Mouse (Mus musculus): Measurements from ENCODE around the gene Kcna3. TPM values are rescaled to one million over a fixed set of nuclear protein-coding genes. Genes with fewer than 3 reads are reported as not detected.

Kcna3 gene
- polyA plus RNA-seq, 1 experiment from 2014 or later, result 9.2 TPM

DNA sequence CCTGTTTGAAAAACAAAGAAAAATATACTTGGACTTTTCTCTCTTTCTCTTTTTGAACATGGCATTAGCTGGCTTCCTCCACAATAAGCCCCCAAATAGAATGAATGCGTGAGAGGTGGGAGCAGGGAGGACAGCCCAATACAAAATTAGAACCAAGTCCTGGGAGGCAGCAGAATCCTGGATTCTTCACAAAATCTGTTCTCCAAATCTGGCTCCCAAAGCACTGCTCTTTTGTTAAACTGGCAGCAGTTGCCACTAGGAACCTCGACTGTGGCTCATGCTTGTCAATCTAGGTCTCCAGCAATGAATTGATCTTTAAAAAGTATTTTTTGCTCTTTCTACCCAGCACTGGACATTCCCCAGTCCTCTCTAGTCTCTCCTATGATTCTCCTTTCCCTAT is 17.7 kb upstream of the Kcna3 start:
- Histone ChIP-seq H3K9ac (ENCODE audit: low read length) (no peak overlapping the region), H3K27me3 (ENCODE audit: control insufficient read depth, insufficient read depth, low read length) (no peaks in the 10 kb centered on the region), H3K4me3 (ENCODE audit: low read depth, low read length) (no peak overlapping the region), H3K4me2 (ENCODE audit: low read depth, low read length, severe bottlenecking) (no peak overlapping the region), H3K36me3 (ENCODE audit: control insufficient read depth, insufficient read depth, low read length) (no peaks in the 10 kb centered on the region), H3K4me1 (replicated peaks; ENCODE audit: control insufficient read depth, insufficient read depth, low read length) (no peaks in the 10 kb centered on the region), H3K27ac (ENCODE audit: low read depth, low read length) (no peak overlapping the region), H3K9me3 (ENCODE audit: control insufficient read depth, low read length) (no peaks in the 10 kb centered on the region)
- no peak for DNase-seq (ENCODE audit: low spot score)
- no peak for ATAC-seq (replicated peaks; ENCODE audit: low FRiP score)
- WGBS, result 63% methylated on average over 2 of the region's 2 CpGs

DNA sequence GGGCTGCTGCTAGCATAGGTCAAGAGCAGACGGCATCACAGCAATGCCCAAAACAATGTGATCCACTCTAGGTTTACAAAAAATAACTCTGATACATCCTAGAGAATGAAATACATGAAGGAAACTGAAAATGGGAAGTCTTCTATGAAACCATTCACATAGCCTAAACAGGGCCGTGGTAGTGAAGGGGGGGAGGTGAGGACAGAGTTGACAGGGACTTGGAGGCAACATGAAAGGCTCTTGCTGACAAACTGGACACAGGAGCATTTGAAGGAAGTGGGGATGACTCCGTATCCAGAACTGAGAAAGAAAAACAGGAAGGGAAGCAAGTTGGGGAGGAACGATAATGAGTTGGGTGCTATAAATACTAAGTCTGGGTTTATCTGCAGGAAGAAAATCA is 4.4 kb upstream of the Kcna3 start:
- no peak overlapping the region for H3K4me2 ChIP-seq (ENCODE audit: low read depth, low read length, severe bottlenecking)
- no peaks in the 10 kb centered on the region for H3K36me3 ChIP-seq (ENCODE audit: control insufficient read depth, insufficient read depth, low read length)
- ATAC-seq (replicated peaks; ENCODE audit: low FRiP score) (no peak), DNase-seq (ENCODE audit: low spot score) (no peak)
- no peaks in the 10 kb centered on the region for H3K9me3 ChIP-seq (ENCODE audit: control insufficient read depth, low read length)
- H3K4me3 ChIP-seq (ENCODE audit: low read depth, low read length), result no peak overlapping the region
- no peaks in the 10 kb centered on the region for H3K27me3 ChIP-seq (ENCODE audit: control insufficient read depth, insufficient read depth, low read length)
- 84% methylated on average over 4 of the region's 4 CpGs for WGBS
- peaks cover 2% of the 10 kb centered on the region; the same call in 1 of the 2 replicates for H3K4me1 ChIP-seq (replicated peaks; ENCODE audit: control insufficient read depth, insufficient read depth, low read length)
- no peak overlapping the region for H3K9ac ChIP-seq (ENCODE audit: low read length)
- H3K27ac ChIP-seq (ENCODE audit: low read depth, low read length), result no peak overlapping the region

DNA sequence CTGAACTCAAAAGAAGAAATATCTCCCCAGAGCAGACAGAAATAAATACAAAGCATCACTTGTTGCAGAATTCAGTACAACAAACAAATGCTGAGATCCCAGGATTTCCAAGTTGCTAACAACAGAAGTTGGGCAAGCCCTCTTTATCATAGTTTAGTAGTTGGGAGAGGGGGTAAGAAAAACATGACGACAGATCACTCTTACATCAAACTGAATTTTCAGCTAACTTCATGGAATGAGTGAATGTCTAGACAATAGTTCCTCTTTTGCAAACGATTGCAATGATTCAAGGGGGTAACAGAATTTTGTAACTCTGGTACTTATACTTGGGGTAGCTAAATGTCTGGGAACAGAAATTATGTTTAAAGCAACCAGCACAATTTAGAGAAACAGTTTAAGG is 1.2 kb upstream of the Kcna3 start:
- Histone ChIP-seq H3K27me3 (ENCODE audit: control insufficient read depth, insufficient read depth, low read length) (no peaks in the 10 kb centered on the region), H3K27ac (ENCODE audit: low read depth, low read length) (no peak overlapping the region), H3K9ac (ENCODE audit: low read length) (peak overlapping the region; percentile 86; the same call in 1 of the 2 replicates), H3K4me2 (ENCODE audit: low read depth, low read length, severe bottlenecking) (peak overlapping the region; percentile 84), H3K4me3 (ENCODE audit: low read depth, low read length) (no peak overlapping the region), H3K36me3 (ENCODE audit: control insufficient read depth, insufficient read depth, low read length) (no peaks in the 10 kb centered on the region), H3K4me1 (replicated peaks; ENCODE audit: control insufficient read depth, insufficient read depth, low read length) (peaks cover 8% of the 10 kb centered on the region; the same call in 1 of the 2 replicates), H3K9me3 (ENCODE audit: control insufficient read depth, low read length) (no peaks in the 10 kb centered on the region; the same call in 1 of the 2 replicates)
- WGBS, result 63% methylated on average over 2 of the region's 2 CpGs
- ATAC-seq (replicated peaks; ENCODE audit: low FRiP score) (no peak), DNase-seq (ENCODE audit: low spot score) (no peak)

DNA sequence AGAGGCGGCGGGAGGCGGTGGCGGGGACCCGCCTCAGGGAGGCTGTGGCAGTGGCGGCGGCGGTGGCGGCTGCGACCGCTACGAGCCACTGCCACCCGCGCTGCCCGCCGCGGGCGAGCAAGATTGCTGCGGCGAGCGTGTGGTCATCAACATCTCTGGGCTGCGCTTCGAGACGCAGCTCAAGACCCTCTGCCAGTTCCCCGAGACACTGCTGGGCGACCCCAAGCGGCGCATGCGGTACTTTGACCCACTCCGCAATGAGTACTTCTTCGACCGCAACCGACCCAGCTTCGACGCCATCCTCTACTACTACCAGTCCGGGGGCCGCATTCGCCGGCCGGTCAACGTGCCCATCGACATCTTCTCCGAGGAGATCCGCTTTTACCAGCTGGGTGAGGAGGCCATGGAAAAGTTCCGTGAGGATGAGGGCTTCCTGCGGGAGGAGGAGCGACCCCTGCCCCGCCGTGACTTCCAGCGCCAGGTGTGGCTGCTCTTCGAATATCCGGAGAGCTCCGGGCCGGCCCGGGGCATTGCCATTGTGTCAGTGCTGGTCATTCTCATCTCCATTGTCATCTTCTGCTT is 580 bp downstream of the Kcna3 start:
- Histone ChIP-seq H3K9me3 (ENCODE audit: control insufficient read depth, low read length) (no peaks in the 10 kb centered on the region; the same call in 1 of the 2 replicates), H3K9ac (ENCODE audit: low read length) (peak overlapping the region; percentile 86), H3K4me2 (ENCODE audit: low read depth, low read length, severe bottlenecking) (peak overlapping the region; percentile 84), H3K27ac (ENCODE audit: low read depth, low read length) (peak overlapping the region; percentile 71), H3K36me3 (ENCODE audit: control insufficient read depth, insufficient read depth, low read length) (no peaks in the 10 kb centered on the region), H3K27me3 (ENCODE audit: control insufficient read depth, insufficient read depth, low read length) (no peaks in the 10 kb centered on the region), H3K4me1 (replicated peaks; ENCODE audit: control insufficient read depth, insufficient read depth, low read length) (peaks cover 8% of the 10 kb centered on the region; the same call in 1 of the 2 replicates), H3K4me3 (ENCODE audit: low read depth, low read length) (peak overlapping the region; percentile 66)
- ATAC-seq (replicated peaks; ENCODE audit: low FRiP score) (peak; percentile 70), DNase-seq (ENCODE audit: low spot score) (peak; percentile 86)
- WGBS, result 2% methylated on average over 55 of the region's 55 CpGs

- WGBS, result 63% methylated on average over 12 of the region's 12 CpGs
- Histone ChIP-seq H3K27ac (ENCODE audit: low read depth, low read length) (no peak overlapping the region), H3K36me3 (ENCODE audit: control insufficient read depth, insufficient read depth, low read length) (no peaks in the 10 kb centered on the region), H3K27me3 (ENCODE audit: control insufficient read depth, insufficient read depth, low read length) (no peaks in the 10 kb centered on the region), H3K4me1 (replicated peaks; ENCODE audit: control insufficient read depth, insufficient read depth, low read length) (peaks cover 8% of the 10 kb centered on the region; the same call in 1 of the 2 replicates), H3K4me3 (ENCODE audit: low read depth, low read length) (peak overlapping the region; percentile 66), H3K9ac (ENCODE audit: low read length) (peak overlapping the region; percentile 86), H3K4me2 (ENCODE audit: low read depth, low read length, severe bottlenecking) (peak overlapping the region; percentile 84), H3K9me3 (ENCODE audit: control insufficient read depth, low read length) (no peaks in the 10 kb centered on the region; the same call in 1 of the 2 replicates)
- ATAC-seq (replicated peaks; ENCODE audit: low FRiP score) (no peak), DNase-seq (ENCODE audit: low spot score) (no peak)
Observed at GRCm38 (mm10) chr3:107037105-107037504, 1.1 kb downstream of the Kcna3 start.

- H3K4me1 ChIP-seq (replicated peaks; ENCODE audit: control insufficient read depth, insufficient read depth, low read length), result peaks cover 8% of the 10 kb centered on the region; the same call in 1 of the 2 replicates
- DNase-seq (ENCODE audit: low spot score) (no peak), ATAC-seq (replicated peaks; ENCODE audit: low FRiP score) (no peak)
- no peak overlapping the region for H3K9ac ChIP-seq (ENCODE audit: low read length)
- peak overlapping the region; percentile 66 for H3K4me3 ChIP-seq (ENCODE audit: low read depth, low read length)
- no peaks in the 10 kb centered on the region for H3K27me3 ChIP-seq (ENCODE audit: control insufficient read depth, insufficient read depth, low read length)
- H3K9me3 ChIP-seq (ENCODE audit: control insufficient read depth, low read length), result no peaks in the 10 kb centered on the region; the same call in 1 of the 2 replicates
- no peak overlapping the region for H3K27ac ChIP-seq (ENCODE audit: low read depth, low read length)
- no peaks in the 10 kb centered on the region for H3K36me3 ChIP-seq (ENCODE audit: control insufficient read depth, insufficient read depth, low read length)
- WGBS, result 86% methylated on average over 16 of the region's 16 CpGs
- peak overlapping the region; percentile 84 for H3K4me2 ChIP-seq (ENCODE audit: low read depth, low read length, severe bottlenecking)
Observed at GRCm38 (mm10) chr3:107037536-107038155, 1.7 kb downstream of the Kcna3 start.

GRCm38 (mm10) chr3:107038156-107038536 is 2.2 kb downstream of the Kcna3 start:
- Histone ChIP-seq H3K9me3 (ENCODE audit: control insufficient read depth, low read length) (no peaks in the 10 kb centered on the region; the same call in 1 of the 2 replicates), H3K27me3 (ENCODE audit: control insufficient read depth, insufficient read depth, low read length) (no peaks in the 10 kb centered on the region), H3K9ac (ENCODE audit: low read length) (no peak overlapping the region), H3K4me2 (ENCODE audit: low read depth, low read length, severe bottlenecking) (peak overlapping the region; percentile 84), H3K4me1 (replicated peaks; ENCODE audit: control insufficient read depth, insufficient read depth, low read length) (peaks cover 8% of the 10 kb centered on the region; the same call in 1 of the 2 replicates), H3K4me3 (ENCODE audit: low read depth, low read length) (no peak overlapping the region), H3K27ac (ENCODE audit: low read depth, low read length) (no peak overlapping the region), H3K36me3 (ENCODE audit: control insufficient read depth, insufficient read depth, low read length) (no peaks in the 10 kb centered on the region)
- DNase-seq (ENCODE audit: low spot score), result no peak
- ATAC-seq (replicated peaks; ENCODE audit: low FRiP score), result no peak
- 90% methylated on average over 6 of the region's 6 CpGs for WGBS

DNA sequence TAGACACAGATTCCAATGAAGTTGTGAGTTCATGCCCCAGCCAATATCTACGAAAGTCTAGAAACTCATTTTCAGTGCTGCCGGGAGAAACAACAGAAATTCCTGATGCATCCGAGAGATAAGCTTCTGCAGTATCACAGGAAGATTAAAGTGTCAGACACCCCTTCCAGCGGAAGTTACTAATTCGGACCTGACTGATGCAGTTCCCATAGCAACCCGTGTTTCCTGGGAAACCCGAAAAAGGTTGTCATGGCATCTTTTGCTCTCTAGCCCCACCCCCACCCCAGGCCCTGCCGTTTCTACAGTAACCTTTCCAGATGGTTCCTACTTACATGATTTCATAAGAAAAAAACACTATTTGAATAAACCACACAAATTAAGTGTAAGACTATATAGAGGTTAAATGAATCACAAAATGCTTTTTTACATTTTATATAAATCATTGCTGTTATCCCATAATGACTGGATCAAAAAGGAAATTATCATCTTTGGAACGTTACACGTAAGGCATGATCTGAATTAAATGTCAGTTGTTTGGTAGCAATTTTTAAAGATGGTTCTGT is 2.8 kb downstream of the Kcna3 start:
- peaks cover 8% of the 10 kb centered on the region; the same call in 1 of the 2 replicates for H3K4me1 ChIP-seq (replicated peaks; ENCODE audit: control insufficient read depth, insufficient read depth, low read length)
- H3K27me3 ChIP-seq (ENCODE audit: control insufficient read depth, insufficient read depth, low read length), result no peaks in the 10 kb centered on the region
- no peak for ATAC-seq (replicated peaks; ENCODE audit: low FRiP score)
- H3K9me3 ChIP-seq (ENCODE audit: control insufficient read depth, low read length), result no peaks in the 10 kb centered on the region; the same call in 1 of the 2 replicates
- H3K4me2 ChIP-seq (ENCODE audit: low read depth, low read length, severe bottlenecking), result peak overlapping the region; percentile 35; the same call in 1 of the 2 replicates
- no peak overlapping the region for H3K27ac ChIP-seq (ENCODE audit: low read depth, low read length)
- H3K36me3 ChIP-seq (ENCODE audit: control insufficient read depth, insufficient read depth, low read length), result no peaks in the 10 kb centered on the region
- WGBS, result 48% methylated on average over 10 of the region's 10 CpGs
- no peak overlapping the region for H3K9ac ChIP-seq (ENCODE audit: low read length)
- DNase-seq (ENCODE audit: low spot score), result peak; percentile 64
- peak overlapping the region; percentile 14; the same call in 1 of the 2 replicates for H3K4me3 ChIP-seq (ENCODE audit: low read depth, low read length)
